ENCODE assay signal across 8 mouse cellular contexts in the genomic region with DNA sequence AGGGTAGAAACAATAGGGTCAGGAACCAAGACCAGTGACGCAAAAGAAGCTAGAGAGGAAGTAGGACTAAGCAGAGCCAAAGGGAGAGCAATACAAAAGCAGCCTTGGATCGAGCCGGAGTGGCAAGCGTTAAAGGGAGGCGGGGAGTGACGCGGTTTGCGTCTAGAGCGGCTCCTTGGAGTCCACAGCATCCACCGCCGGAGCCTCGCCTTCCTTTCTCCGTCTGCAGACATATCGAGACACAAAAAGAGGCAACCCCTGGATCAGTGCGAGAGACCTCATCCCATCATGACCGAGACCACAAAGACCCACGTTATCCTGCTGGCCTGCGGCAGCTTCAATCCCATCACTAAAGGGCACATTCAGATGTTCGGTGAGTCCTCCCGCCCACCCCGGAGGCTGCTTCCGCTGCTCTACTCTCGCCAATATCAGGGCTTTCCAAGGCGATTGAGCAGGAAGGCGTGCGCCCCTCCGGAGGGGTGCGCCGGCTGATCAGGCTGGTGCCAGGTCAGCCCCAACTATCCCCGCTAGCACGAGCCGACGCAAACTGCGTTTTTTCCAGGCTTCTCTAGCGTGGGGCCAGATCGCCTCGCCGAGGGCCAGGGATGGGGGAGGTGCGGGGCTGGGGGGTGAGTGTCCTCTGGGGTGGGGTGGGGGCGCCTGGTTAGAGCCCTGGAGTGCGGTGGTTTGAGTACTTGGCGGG. TPM values are rescaled to one million over a fixed set of nuclear protein-coding genes. Genes with fewer than 3 reads are reported as not detected.
DNase-seq lines count a peak whose midpoint lies in the region; ATAC-seq and TF ChIP-seq lines count a peak whose summit lies in the region.

TSS of gene Nmnat2 (plus strand) at position 173 of the 703 bp plus-strand sequence.

- peaks cover 15% of the 10 kb centered on the region for H3K4me1 ChIP-seq in forebrain, embryonic 16.5 days (replicated peaks; ENCODE audit: control insufficient read depth, insufficient read depth, low read length)
- peaks cover 9% of the 10 kb centered on the region; the same call in 1 of the 2 replicates for H3K4me1 ChIP-seq in hindbrain, postnatal 0 days (ENCODE audit: insufficient read depth, low read length)
- peaks cover 18% of the 10 kb centered on the region for H3K4me1 ChIP-seq in limb, embryonic 10.5 days
- H3K4me1 ChIP-seq in neural tube, embryonic 13.5 days (replicated peaks), result peaks cover 30% of the 10 kb centered on the region

- WGBS in forebrain, embryonic 16.5 days, result 0% methylated on average over 42 of the region's 42 CpGs
- WGBS in hindbrain, postnatal 0 days, result under 1% methylated on average over 41 of the region's 42 CpGs
- under 1% methylated on average over 42 of the region's 42 CpGs for WGBS in limb, embryonic 10.5 days
- WGBS in neural tube, embryonic 13.5 days, result under 1% methylated on average over 42 of the region's 42 CpGs

- H3K27ac ChIP-seq in forebrain, embryonic 16.5 days (ENCODE audit: low read length), result peak within 1 kb of the TSS; percentile 93
- peak within 1 kb of the TSS; percentile 87 for H3K27ac ChIP-seq in hindbrain, postnatal 0 days
- no peak within 1 kb of the TSS for H3K27ac ChIP-seq in limb, embryonic 10.5 days
- H3K27ac ChIP-seq in neural tube, embryonic 13.5 days (replicated peaks), result peak within 1 kb of the TSS; percentile 88

- H3K9me3 ChIP-seq in forebrain, embryonic 16.5 days (ENCODE audit: control insufficient read depth, low read length), result no peaks in the 10 kb centered on the region
- H3K9me3 ChIP-seq in hindbrain, postnatal 0 days (ENCODE audit: low read length), result no peaks in the 10 kb centered on the region
- H3K9me3 ChIP-seq in limb, embryonic 10.5 days (replicated peaks), result no peaks in the 10 kb centered on the region
- no peaks in the 10 kb centered on the region for H3K9me3 ChIP-seq in neural tube, embryonic 13.5 days

- H3K4me2 ChIP-seq in forebrain, embryonic 16.5 days (ENCODE audit: low read length), result peak within 1 kb of the TSS; percentile 72
- H3K4me2 ChIP-seq in hindbrain, postnatal 0 days (ENCODE audit: low read depth, low read length), result peak within 1 kb of the TSS; percentile 78
- H3K4me2 ChIP-seq in neural tube, embryonic 13.5 days, result peak within 1 kb of the TSS; percentile 91

- peaks cover 6% of the 10 kb centered on the region for H3K27me3 ChIP-seq in forebrain, embryonic 16.5 days (replicated peaks; ENCODE audit: control insufficient read depth, insufficient read depth, low read length)
- H3K27me3 ChIP-seq in hindbrain, postnatal 0 days (ENCODE audit: insufficient read depth, low read length), result no peaks in the 10 kb centered on the region; the same call in 1 of the 2 replicates
- H3K27me3 ChIP-seq in limb, embryonic 10.5 days (ENCODE audit: low read depth, poor library complexity, severe bottlenecking), result peaks cover 53% of the 10 kb centered on the region
- H3K27me3 ChIP-seq in neural tube, embryonic 13.5 days, result peaks cover 10% of the 10 kb centered on the region

- H3K4me3 ChIP-seq in forebrain, embryonic 16.5 days (replicated peaks; ENCODE audit: low read length), result peak within 1 kb of the TSS; percentile 85
- H3K4me3 ChIP-seq in hindbrain, postnatal 0 days (ENCODE audit: low read length), result peak within 1 kb of the TSS; percentile 80
- H3K4me3 ChIP-seq in limb, embryonic 10.5 days, result peak within 1 kb of the TSS; percentile 53
- H3K4me3 ChIP-seq in neural tube, embryonic 13.5 days, result peak within 1 kb of the TSS; percentile 57

- no peak for TF ChIP-seq CTCF in hindbrain, postnatal 0 days (IDR thresholded peaks at IDR 0.05; ENCODE audit: low read depth)

- peak within 1 kb of the TSS; percentile 83 for H3K9ac ChIP-seq in forebrain, embryonic 16.5 days (replicated peaks; ENCODE audit: low read depth, low read length)
- H3K9ac ChIP-seq in hindbrain, postnatal 0 days (replicated peaks; ENCODE audit: low read length), result peak within 1 kb of the TSS; percentile 63
- H3K9ac ChIP-seq in neural tube, embryonic 13.5 days, result peak within 1 kb of the TSS; percentile 90

- peak; percentile 33 for DNase-seq in Muller cell, postnatal 12 days (ENCODE audit: inconsistent ontology term)
- peak; percentile 82 to 86 for DNase-seq in cerebellum, adult 18-20 months
- DNase-seq in hindbrain, postnatal 0 days (ENCODE audit: low spot score), result peak; percentile 89
- peak; percentile 50 for DNase-seq in limb, embryonic 10.5 days (ENCODE audit: low spot score)
- DNase-seq in thymus, postnatal 10 days (ENCODE audit: low spot score in 2 of 2), result no peak
- DNase-seq in B cell, adult 2 months, result no peak

- H3K36me3 ChIP-seq in forebrain, embryonic 16.5 days (ENCODE audit: control insufficient read depth, insufficient read depth), result no peaks in the 10 kb centered on the region
- H3K36me3 ChIP-seq in hindbrain, postnatal 0 days (ENCODE audit: insufficient read depth, low read length), result no peaks in the 10 kb centered on the region
- H3K36me3 ChIP-seq in limb, embryonic 10.5 days, result no peaks in the 10 kb centered on the region
- no peaks in the 10 kb centered on the region for H3K36me3 ChIP-seq in neural tube, embryonic 13.5 days

- ATAC-seq in forebrain, embryonic 16.5 days, result peak; percentile 92
- peak; percentile 83 for ATAC-seq in hindbrain, postnatal 0 days
- ATAC-seq in neural tube, embryonic 13.5 days (ENCODE audit: low read depth), result peak; percentile 91

RNA-seq across cellular contexts. Expression of gene Nmnat2, which starts in this region (rescaled TPM):
- polyA plus RNA-seq in forebrain, embryonic 16.5 days (2015; fragmentation: Nextera tagmentation; extraction: Ambion mirVana), result 77.1 and 85.6 TPM in 2 replicates
- 120 and 121 TPM in 2 replicates for total RNA-seq in hindbrain, postnatal 0 days (2014; rRNA removed)
- polyA plus RNA-seq in hindbrain, postnatal 0 days (2015; fragmentation: Nextera tagmentation; extraction: Ambion mirVana), result 58.0 and 70.5 TPM in 2 replicates
- 0.75 and 1.6 TPM in 2 replicates for polyA plus RNA-seq in limb, embryonic 10.5 days (2016; fragmentation: Nextera tagmentation; extraction: Ambion mirVana)
- 76.4 and 87.9 TPM in 2 replicates for polyA plus RNA-seq in neural tube, embryonic 13.5 days (2015; fragmentation: Nextera tagmentation; extraction: Ambion mirVana)

Comparison
In these comparisons a context has a peak if more than half of its experiments do, and no peak if none do; other contexts are left out.
1. RNA of gene Nmnat2 (polyA plus RNA-seq): 77.1 to 85.6 TPM in forebrain, embryonic 16.5 days, 76.4 to 87.9 TPM in neural tube, embryonic 13.5 days and 58.0 to 70.5 TPM in hindbrain, postnatal 0 days; 0.75 to 1.6 TPM in limb, embryonic 10.5 days; every median in the first group is over 10 times any median in the second.
2. DNase-seq: peak in Muller cell, postnatal 12 days (single experiment), cerebellum, adult 18-20 months (2 of 2), hindbrain, postnatal 0 days (single experiment) and limb, embryonic 10.5 days (single experiment); none in thymus, postnatal 10 days (0 of 2) and B cell, adult 2 months (0 of 2).
3. Peak in every context shown above with its lines, with median percentiles within 50 percentile points of each other: ATAC-seq, H3K4me2 ChIP-seq, H3K4me3 ChIP-seq and H3K9ac ChIP-seq.